Mouse (Mus musculus) ES-E14 (cell line): ENCODE results near the gene Cacna1d. TPM values are rescaled to one million over a fixed set of nuclear protein-coding genes. Genes with fewer than 3 reads are reported as not detected.

Source experiments
- DNase-seq: peaks from one replicate; pipeline ENCODE4 v3.0.0-alpha.2; 2013; ENCODE audit warnings: low read depth, low spot score
- H3K27ac ChIP-seq: 2 replicates; pipeline ENCODE4 v1.5.1; 2012; ENCODE audit warnings: low read depth, mild to moderate bottlenecking, low read length, moderate library complexity, mixed read lengths; ENCODE audit not compliant: poor library complexity, insufficient read depth, severe bottlenecking
- H3K36me3 ChIP-seq: 2 replicates; pipeline ENCODE4 v1.6.1; 2012; ENCODE audit warnings: mild to moderate bottlenecking, low read length, moderate library complexity, mixed read lengths; ENCODE audit not compliant: control insufficient read depth, poor library complexity, insufficient read depth, severe bottlenecking
- H3K4me1 ChIP-seq, 2 experiments: fragments of 150-350 bp in 1 of 2; sonication (generic) in 1 of 2; 2 replicates each; pipeline ENCODE4 v1.6.1; 2012; ENCODE audit warnings: low read length in 2 of 2, mild to moderate bottlenecking in 1 of 2, mixed read lengths in 1 of 2; ENCODE audit not compliant: control insufficient read depth in 2 of 2, insufficient read depth in 2 of 2, poor library complexity in 1 of 2
- H3K4me3 ChIP-seq, 2 experiments: fragments of 150-350 bp in 1 of 2; sonication (generic) in 1 of 2; 2 replicates each; pipeline ENCODE4 v1.5.1; 2012; ENCODE audit warnings: low read length in 2 of 2, low read depth in 1 of 2, mild to moderate bottlenecking in 1 of 2, mixed read lengths in 1 of 2; ENCODE audit not compliant: insufficient read depth in 1 of 2, poor library complexity in 1 of 2, severe bottlenecking in 1 of 2
- H3K9ac ChIP-seq: 2 replicates; pipeline ENCODE4 v1.6.1; 2012; ENCODE audit warnings: low read depth, mild to moderate bottlenecking, low read length, mixed read lengths; ENCODE audit not compliant: poor library complexity, insufficient read depth, severe bottlenecking
- H3K9me3 ChIP-seq: fragments of 150-350 bp; sonication (generic); 2 replicates; pipeline ENCODE4 v1.6.1; 2012; ENCODE audit warnings: low read depth, mild to moderate bottlenecking, low read length; ENCODE audit not compliant: control insufficient read depth, insufficient read depth
- CHD2 ChIP-seq: IDR thresholded peaks from 2 replicates; pipeline ENCODE4 v1.6.1; 2014; ENCODE audit warnings: mild to moderate bottlenecking, low read depth, low read length, inconsistent platforms
- HCFC1 ChIP-seq: IDR thresholded peaks from 2 replicates; pipeline ENCODE4 v1.6.1; 2012; ENCODE audit warnings: low read length, inconsistent platforms, borderline replicate concordance; ENCODE audit not compliant: insufficient read depth
- MAFK ChIP-seq: IDR thresholded peaks from 2 replicates; pipeline ENCODE4 v1.6.1; 2014; ENCODE audit warnings: mild to moderate bottlenecking, low read depth, low read length, inconsistent platforms; ENCODE audit not compliant: insufficient read depth
- ZC3H11A ChIP-seq: IDR thresholded peaks from 2 replicates; pipeline ENCODE4 v1.6.1; 2012; ENCODE audit warnings: low read depth, mild to moderate bottlenecking, inconsistent platforms, low read length, borderline replicate concordance
- ZNF384 ChIP-seq: IDR thresholded peaks from 2 replicates; pipeline ENCODE4 v1.6.1; 2012; ENCODE audit warnings: low read depth, low read length, inconsistent platforms
- in situ Hi-C, 2 experiments: fragments of 600-800 bp; cut with MboI; formaldehyde crosslinking; loops; one replicate each; pipeline ENCODE4 v1.15.1; 2025; ENCODE audit warnings: low sequenced_read_pairs in 2 of 2, inconsistent platforms in 1 of 2; ENCODE audit not compliant: unreplicated experiment in 2 of 2
- total RNA-seq: library from RNA; depleted of rRNA; stranded (reverse); fragments of 300-350 nt; gene quantifications from 2 replicates; pipeline ENCODE4 v1.2.3, GENCODE M21; 2012

The Cacna1d gene
- total RNA-seq, 1 experiment = 0.36 TPM

DNA sequence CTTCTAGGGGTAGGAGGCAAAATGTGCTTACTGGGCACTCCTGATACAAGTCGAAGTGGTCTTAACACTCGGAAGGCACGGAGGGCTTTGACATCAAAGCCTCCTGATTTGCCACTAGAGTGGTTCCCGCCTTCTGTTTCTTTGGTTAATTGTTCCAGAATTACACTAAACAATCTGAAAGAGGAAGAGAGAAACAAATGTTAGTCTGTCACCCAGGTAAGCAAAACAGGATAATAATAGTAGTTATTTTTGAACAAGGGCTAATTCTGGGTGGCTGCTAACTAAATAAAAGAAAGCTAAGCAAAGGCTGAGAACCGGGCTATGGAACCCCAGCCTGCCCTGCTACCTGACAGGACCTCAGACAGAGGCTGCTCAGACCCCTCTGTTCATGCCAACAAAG is 307.2 kb downstream of the Cacna1d start:
- no peak for TF ChIP-seq CHD2
- no peak for TF ChIP-seq ZNF384
- TF ChIP-seq ZC3H11A = no peak
- TF ChIP-seq MAFK = no peak
- no peak for TF ChIP-seq HCFC1
- H3K9me3 ChIP-seq = no peaks in the 10 kb centered on the region
- DNase-seq = no peak
- H3K27ac ChIP-seq = no peak overlapping the region
- no peaks in the 10 kb centered on the region for H3K36me3 ChIP-seq
- H3K4me3 ChIP-seq = no peak overlapping the region
- no peak overlapping the region for H3K9ac ChIP-seq
- in situ Hi-C loops = no loop called here
- no peaks in the 10 kb centered on the region for H3K4me1 ChIP-seq

DNA sequence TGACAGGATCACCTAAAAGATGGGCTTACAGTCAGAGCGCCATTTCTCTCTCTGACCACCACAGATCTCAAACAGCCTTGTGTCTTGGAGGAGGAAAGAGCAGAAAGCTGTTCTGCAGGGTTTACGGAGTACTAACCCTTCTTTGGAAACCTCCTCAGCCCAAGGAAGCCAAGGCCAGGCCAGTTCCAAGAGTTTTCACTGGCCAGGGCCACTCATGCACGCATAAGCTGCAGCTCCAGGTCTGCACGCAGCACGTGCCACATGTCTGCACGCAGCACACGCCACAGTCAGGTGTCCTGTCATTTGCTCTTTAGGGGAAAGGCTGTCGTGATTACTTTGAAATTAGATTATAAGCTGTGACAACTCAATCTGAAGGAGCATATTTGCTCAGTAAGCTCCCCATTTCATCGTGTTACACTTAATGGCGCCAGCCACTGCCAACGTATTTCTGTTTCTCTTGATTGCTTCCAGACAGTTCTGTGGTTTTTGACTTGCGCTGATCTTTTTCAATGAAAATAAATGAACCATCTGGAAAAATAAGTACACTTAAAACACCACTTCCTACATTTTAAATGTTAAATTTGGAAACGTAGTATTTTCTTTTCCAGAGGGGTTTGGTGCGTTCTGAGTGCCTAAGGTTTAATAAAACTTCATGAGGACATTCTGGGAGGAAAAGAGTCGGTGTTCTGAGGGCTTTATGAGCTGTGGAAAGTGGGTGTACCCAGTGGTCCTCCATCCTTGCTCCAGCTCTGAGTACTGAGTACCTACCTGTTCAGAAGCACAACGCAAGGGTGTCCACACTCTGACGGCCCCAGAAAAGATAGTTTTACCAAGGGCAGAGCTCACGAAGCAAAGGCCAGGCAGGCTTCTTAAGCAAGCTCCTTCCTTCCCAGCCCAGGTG is 308.4 kb downstream of the Cacna1d start:
- H3K4me1 ChIP-seq = no peaks in the 10 kb centered on the region
- TF ChIP-seq HCFC1 (no peak), ZNF384 (no peak), CHD2 (no peak), ZC3H11A (no peak), MAFK (no peak)
- H3K9me3 ChIP-seq = no peaks in the 10 kb centered on the region
- H3K9ac ChIP-seq = no peak overlapping the region
- no peak overlapping the region for H3K27ac ChIP-seq
- no peak overlapping the region for H3K4me3 ChIP-seq
- H3K36me3 ChIP-seq = no peaks in the 10 kb centered on the region
- DNase-seq = no peak
- in situ Hi-C loops = no loop called here

DNA sequence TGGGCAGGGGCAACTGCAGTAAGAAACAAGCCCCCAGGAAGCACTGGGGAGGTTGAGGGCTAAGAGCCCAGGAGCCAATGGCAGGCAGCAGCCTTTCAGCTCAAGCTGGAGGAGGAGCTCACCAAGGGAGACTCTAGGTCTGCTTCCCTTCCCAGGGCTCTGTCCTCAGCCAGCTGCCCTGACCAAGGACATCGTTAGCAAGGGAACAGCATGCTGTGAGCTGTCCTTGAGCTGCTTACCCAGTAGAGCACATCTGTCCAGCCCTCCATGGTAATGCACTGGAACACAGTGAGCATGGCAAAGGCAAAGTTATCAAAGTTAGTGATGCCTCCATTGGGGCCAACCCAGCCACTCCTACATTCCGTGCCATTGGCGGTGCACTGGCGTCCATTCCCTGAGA is 312.9 kb downstream of the Cacna1d start:
- H3K36me3 ChIP-seq = no peaks in the 10 kb centered on the region
- no peak for DNase-seq
- H3K4me1 ChIP-seq = no peaks in the 10 kb centered on the region
- H3K9ac ChIP-seq = no peak overlapping the region
- H3K4me3 ChIP-seq = no peak overlapping the region
- H3K9me3 ChIP-seq = no peaks in the 10 kb centered on the region
- no peak for TF ChIP-seq ZNF384
- TF ChIP-seq CHD2 = no peak
- no peak for TF ChIP-seq ZC3H11A
- TF ChIP-seq MAFK = no peak
- TF ChIP-seq HCFC1 = no peak
- in situ Hi-C loops = no loop called here
- no peak overlapping the region for H3K27ac ChIP-seq

DNA sequence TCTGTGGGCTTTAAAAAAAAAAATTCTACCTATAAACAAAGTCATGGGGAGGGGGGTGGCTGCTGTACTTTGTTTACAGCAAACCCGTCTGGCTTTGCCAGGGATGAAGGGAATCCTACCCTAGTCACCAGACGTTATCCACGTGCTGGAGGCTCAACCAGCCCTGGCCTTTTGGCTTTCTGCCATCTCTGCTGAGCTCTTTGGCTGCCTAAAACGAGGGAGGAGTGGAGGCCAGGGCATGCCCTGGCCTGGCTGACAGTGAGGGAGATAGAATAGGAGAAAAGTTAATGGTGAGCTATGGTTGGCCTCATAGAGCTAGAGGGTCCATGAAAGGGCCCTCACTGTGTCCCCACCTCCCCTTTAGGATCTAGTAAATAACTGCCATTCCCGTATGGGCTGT is 313.4 kb downstream of the Cacna1d start:
- H3K9ac ChIP-seq = no peak overlapping the region
- H3K27ac ChIP-seq = no peak overlapping the region
- H3K4me1 ChIP-seq = no peaks in the 10 kb centered on the region
- no peaks in the 10 kb centered on the region for H3K36me3 ChIP-seq
- no peak for TF ChIP-seq HCFC1
- TF ChIP-seq MAFK = no peak
- no peak for TF ChIP-seq ZC3H11A
- no peak for TF ChIP-seq CHD2
- TF ChIP-seq ZNF384 = no peak
- DNase-seq = no peak
- in situ Hi-C loops = no loop called here
- no peaks in the 10 kb centered on the region for H3K9me3 ChIP-seq
- no peak overlapping the region for H3K4me3 ChIP-seq
